Mouse (Mus musculus) 3T3-L1 (cell line): ENCODE results near the gene Znrd1.
"Not testable (repeated sequence)": the region's sequence is repeated elsewhere in the genome, so short reads cannot be mapped to it uniquely, and the experiment has no call there.

Experiments
- DNase-seq: peaks from one replicate; pipeline ENCODE4 v3.0.0-alpha.2; 2015; ENCODE audit warnings: low read depth, low spot score

The Znrd1 gene

GRCm38 (mm10) chr17:36957999-36958743, at the start of gene Znrd1, which contains the start of gene Znrd1as:
Znrd1 (minus strand) TSS chr17:36958559.
Znrd1as (plus strand) TSS chr17:36958592.
- peak; percentile 98 for DNase-seq

GRCm38 (mm10) chr17:37003366-37003765, 45.0 kb upstream of the Znrd1 start:
- DNase-seq = no peak

DNA sequence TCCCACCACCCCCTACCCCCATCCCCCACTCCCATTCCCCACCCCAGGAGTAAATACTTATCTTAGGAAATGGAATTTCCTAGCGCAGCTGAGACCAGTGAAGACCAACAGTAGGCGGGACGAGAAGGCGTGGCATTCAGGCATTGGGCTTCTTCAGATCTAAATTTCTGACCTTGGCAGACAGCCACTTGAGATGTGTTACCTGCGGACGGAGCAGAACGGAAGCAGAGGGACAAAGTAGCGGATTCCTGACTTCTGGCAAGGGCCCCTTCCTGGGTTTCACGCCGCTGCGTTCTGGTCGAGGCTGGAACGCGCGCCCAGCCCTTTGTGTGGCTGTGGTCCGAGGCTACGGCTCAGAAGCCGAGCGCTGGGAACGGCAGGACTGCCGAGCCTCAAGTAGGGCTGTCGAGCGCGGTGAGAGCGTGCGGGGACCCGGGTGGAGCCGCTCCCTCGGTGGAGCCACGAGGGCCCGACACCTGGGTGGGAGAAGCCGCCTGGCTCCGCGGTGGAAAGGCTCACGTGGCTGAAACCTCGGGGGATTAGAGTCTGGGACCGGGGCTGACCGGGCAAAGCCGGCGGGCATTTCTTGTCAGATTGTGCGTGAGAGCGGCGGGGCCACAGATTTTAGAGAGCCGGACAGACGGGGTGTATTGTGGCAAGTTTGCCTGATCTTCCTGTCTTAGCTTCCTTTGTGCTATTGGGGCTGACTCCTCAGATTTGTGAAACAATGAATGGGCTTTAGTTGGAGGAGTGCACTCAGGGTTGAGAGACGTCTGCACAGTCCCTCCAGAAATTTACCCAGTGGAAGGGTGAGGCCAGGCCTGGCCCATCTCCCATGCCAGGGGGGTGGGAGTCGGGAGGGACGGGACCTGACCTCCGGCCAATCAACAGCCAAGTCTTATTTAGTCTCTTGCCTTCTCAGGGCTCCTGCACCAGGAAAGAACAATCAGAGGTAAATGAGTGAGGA, 44.3 kb upstream of the Znrd1 start:
- peak; percentile 93 for DNase-seq

GRCm38 (mm10) chr17:37000863-37001262, 42.5 kb upstream of the Znrd1 start, which contains the start of gene Zfp57:
Zfp57 (plus strand) TSS chr17:37001163.
- DNase-seq = no peak

- no peak for DNase-seq
Observed at GRCm38 (mm10) chr17:36998477-36998876, 40.1 kb upstream of the Znrd1 start.

- peak; percentile 95 for DNase-seq
Observed at GRCm38 (mm10) chr17:36997033-36997735, 38.8 kb upstream of the Znrd1 start.

DNA sequence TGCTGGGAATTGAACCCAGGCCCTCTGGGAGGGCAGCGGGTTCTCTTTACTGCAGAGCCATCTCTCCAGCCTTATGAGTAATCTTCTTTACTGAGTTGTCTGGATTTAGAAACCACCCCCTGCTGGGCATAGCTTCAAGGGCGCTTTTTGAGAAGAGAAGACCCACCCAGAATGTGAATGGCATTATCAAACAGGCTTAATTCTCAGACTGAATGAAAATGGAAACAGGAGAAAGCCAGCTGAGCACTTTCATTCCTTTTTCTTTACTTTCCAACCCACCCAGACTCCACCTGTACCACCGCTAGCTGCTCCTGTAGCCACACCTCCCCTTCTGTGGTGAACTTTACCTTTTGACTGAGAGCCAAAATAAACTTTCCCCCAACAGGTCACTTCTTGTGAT, 37.1 kb upstream of the Znrd1 start:
- no peak for DNase-seq

- no peak for DNase-seq
Observed at GRCm38 (mm10) chr17:36994528-36994927, 36.2 kb upstream of the Znrd1 start.

- DNase-seq = no peak
Observed at GRCm38 (mm10) chr17:36993770-36994325, 35.5 kb upstream of the Znrd1 start.

GRCm38 (mm10) chr17:36992336-36993104, 34.2 kb upstream of the Znrd1 start:
- DNase-seq = no peak

- DNase-seq = not testable (repeated sequence)
Observed at GRCm38 (mm10) chr17:36990630-36991029, 32.3 kb upstream of the Znrd1 start.

- DNase-seq = no peak
Observed at GRCm38 (mm10) chr17:36989437-36989836, 31.1 kb upstream of the Znrd1 start, which contains the start of gene H2-M5. H2-M5 (minus strand) TSS chr17:36989537.

- DNase-seq = no peak
Observed at GRCm38 (mm10) chr17:36988475-36988874, 30.1 kb upstream of the Znrd1 start.

DNA sequence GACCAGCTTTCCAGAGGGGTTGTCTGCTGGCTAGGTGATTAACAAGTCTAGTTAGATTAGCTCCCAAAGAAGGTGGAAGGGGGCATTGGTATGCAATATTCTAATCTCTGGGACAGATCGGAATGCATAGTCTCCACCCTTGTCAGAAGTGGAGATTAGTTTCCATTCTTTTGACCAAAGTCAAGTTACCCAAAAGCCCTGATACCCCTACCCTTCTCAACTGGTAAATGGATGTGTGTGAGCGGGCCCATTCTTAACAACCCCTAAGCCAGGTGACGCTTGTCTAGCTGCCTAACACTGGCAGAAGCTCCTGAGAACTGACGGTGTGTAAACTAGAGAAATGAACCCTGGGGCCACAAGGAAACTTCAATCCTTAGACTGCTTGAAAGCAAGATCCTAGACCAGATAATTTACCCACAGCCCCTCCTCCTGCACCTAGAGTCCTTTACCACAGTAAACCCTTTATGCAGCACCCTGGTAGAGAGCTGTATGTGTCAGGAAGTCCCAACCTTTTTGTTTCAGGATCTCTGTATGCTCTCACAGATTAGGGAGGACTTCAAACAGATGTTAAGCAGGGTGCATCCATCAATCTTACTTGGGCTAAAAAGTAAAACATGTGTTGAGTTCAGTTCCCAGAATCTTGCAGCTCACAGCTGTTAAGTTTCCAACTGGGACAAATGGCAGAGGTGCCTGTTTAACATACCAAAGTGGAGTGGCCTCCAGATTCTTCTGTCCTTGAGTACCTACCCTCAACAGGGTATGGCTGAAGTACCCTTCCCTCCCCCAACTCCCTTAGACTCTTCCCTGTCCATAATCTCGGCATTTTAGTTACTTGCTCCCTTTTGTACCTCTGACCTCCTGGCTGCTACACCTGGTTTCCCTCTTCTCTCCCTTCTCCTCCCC, 24.1 kb upstream of the Znrd1 start:
- DNase-seq = no peak

DNA sequence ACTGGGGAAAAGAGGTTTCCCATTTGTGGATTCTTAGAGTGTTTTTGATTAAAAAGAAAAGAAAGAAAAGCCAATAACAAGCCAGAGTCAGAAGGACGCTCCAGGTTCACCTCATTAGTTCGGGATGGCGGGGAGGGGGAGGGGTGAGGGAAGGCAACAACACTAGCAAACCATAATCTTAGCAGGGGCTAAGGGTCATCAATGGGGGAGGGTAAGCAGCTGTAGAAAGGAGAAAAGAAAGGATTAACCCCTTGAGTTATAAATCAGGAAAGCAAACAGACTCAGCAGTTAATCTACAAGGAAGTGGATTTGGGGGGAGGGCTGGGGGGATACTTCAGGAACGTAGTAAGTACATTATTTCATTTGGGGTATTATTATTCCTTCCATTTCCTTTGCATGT, 23.5 kb upstream of the Znrd1 start:
- DNase-seq = no peak

GRCm38 (mm10) chr17:36981221-36981813, 23.0 kb upstream of the Znrd1 start, which contains the start of gene 2410137M14Rik:
2410137M14Rik (minus strand) TSS chr17:36981237.
- DNase-seq = no peak

DNA sequence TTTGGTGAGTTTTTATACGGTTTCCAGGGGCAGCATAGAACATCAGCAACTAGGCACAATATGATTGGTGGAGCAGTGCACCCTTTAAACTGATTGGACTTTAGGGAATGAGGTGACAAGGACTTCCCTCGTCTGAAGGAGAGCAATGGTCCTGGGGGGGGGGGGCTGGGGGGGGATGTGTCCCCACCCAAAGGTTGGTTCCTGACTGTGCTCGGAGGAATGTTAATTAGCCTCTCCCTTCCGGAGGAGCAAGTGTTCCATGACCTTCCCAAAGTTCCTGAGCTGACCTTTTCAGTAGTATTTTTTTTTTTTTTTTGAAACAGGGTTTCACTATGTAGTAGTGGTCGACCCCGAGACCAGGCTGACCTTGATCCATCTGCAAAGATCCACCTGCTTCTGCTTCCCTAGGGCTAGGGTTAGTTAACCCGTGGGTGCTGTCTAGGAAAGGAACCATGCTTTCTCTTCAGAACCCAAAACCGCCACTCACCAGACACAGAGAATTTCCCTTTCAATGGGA, 15.0 kb upstream of the Znrd1 start:
- no peak for DNase-seq

DNA sequence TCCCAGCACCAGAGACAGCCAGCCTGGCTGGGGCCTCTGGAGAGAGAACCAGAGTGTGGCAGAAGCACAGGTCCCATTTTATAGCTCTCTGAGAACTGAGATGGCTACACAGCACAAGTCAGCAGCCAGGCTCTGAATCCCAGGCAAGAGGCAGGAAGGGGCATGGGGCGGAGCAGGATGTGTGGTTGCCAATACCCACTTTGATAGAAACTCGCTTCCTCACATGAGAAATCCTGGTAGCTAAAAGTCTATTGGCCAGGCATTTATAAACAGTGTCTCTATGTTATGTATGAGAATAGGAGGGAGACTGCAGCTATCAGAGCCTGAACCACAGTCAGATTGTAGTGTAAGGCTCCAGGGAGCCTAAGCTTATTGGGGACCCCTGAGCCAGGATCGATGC, 14.4 kb upstream of the Znrd1 start:
- no peak for DNase-seq
